Mouse (Mus musculus) neural tube, postnatal 0 days (tissue): ENCODE data around the gene Mdfic. TPM values are rescaled to one million over a fixed set of nuclear protein-coding genes. Genes with fewer than 3 reads are reported as not detected.

Source experiments
- polyA plus RNA-seq: library from polyadenylated mRNA; unstranded; fragments of >200 nt; fragmentation: Nextera tagmentation; extraction: Ambion mirVana; gene quantifications from 2 replicates; pipeline ENCODE4 v1.2.1, GENCODE M21; 2015

Gene Mdfic
- polyA plus RNA-seq = 0.98 and 1.3 TPM in 2 replicates

DNA sequence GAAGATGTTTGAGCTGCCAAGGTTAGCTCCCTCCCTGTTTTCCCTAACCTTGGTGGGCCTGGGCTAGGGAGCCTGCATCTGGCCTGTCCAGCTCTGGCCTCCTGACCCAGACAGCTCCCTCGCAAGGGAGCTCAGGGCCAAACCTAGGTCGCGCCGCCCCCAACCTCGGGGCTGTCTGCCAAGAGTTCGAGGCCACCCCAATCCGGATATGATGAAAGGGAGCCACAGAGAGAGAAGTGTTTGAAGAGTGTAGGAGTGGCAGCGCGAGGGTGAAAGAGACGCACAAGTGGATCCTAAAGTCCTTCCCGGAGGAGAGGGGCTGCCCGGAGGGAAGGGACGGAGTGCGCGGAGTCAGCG lies at the start of gene Mdfic:
Gene Mdfic, plus strand, starts transcription at position 201 of the 357 bp plus-strand sequence.

